Mouse (Mus musculus) effector memory CD4-positive, alpha-beta T cell, adult 7 months (primary cell): ENCODE results near the gene Gm10309. TPM values are rescaled to one million over a fixed set of nuclear protein-coding genes. Genes with fewer than 3 reads are reported as not detected.

Source experiments
- polyA plus RNA-seq: library from polyadenylated mRNA; unstranded; fragments of 100-300 nt; shearing (Covaris generic); gene quantifications from one replicate; pipeline ENCODE4 v1.2.1, GENCODE M21; 2017

Gene Gm10309
- polyA plus RNA-seq: 0.68 TPM

DNA sequence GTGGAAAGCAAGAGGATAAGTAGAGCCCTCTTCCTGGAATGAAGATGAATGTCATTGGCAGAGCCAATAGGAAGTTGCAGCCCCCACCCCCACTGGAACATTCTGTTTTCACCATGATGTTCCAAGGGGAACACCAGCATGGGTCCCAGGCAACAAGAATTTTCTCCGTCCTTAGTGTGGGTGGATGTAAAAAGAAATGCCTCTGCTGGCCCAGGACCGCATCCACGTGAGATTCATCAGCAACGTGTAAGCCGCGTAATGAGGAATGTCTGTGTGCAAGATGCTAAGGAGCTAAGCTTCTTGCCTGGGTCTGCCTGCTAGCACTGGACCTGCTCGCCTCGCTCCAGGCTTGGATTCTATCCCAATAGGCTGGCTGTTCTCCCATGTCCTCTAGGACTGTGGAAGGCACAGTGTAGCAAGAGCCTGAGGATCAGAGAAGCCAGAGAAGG is at the start of gene Gm10309:
TSS of gene Gm10309 (minus strand) at position 50 of the 449 bp plus-strand sequence.

Other genes with a start within 250 kb of the Gm10309 start
- 11.3 TPM for gene Epas1, start 248.5 kb upstream of the Gm10309 start, polyA plus RNA-seq